Mouse (Mus musculus) effector memory CD4-positive, alpha-beta T cell, adult 7 months (primary cell): ENCODE measurements around the gene 2310050C09Rik. TPM values are rescaled to one million over a fixed set of nuclear protein-coding genes. Genes with fewer than 3 reads are reported as not detected.

Experiments used
- polyA plus RNA-seq: library from polyadenylated mRNA; unstranded; fragments of 100-300 nt; shearing (Covaris generic); gene quantifications from one replicate; pipeline ENCODE4 v1.2.1, GENCODE M21; 2017

The 2310050C09Rik gene
- not detected for polyA plus RNA-seq

GRCm38 (mm10) chr3:92870116-92870515 lies at the start of gene 2310050C09Rik:
Gene 2310050C09Rik (minus strand): TSS chr3:92870216.

GRCm38 (mm10) chr3:92851186-92851585 lies 18.8 kb downstream of the 2310050C09Rik start, which contains the start of gene Lce1l:
Gene Lce1l (minus strand): TSS chr3:92851286.

GRCm38 (mm10) chr3:92827108-92827507 lies 42.9 kb downstream of the 2310050C09Rik start, which contains the start of gene Kprp:
Gene Kprp (minus strand): TSS chr3:92827247.

Other genes with a start within 250 kb of the 2310050C09Rik start
- not detected for gene Lce6a, start 248.6 kb downstream of the 2310050C09Rik start, polyA plus RNA-seq
- gene Lce1a1, start 221.9 kb downstream of the 2310050C09Rik start, polyA plus RNA-seq = not detected
- gene Lce1b, start 213.3 kb downstream of the 2310050C09Rik start, polyA plus RNA-seq = not detected
- not detected for gene Lce1a2, start 199.9 kb downstream of the 2310050C09Rik start, polyA plus RNA-seq
- gene Lce1c, start 191.0 kb downstream of the 2310050C09Rik start, polyA plus RNA-seq = not detected
- gene Lce1d, start 183.0 kb downstream of the 2310050C09Rik start, polyA plus RNA-seq = not detected
- gene Lce1e, start 161.1 kb downstream of the 2310050C09Rik start, polyA plus RNA-seq = not detected
- gene Lce1f, start 149.9 kb downstream of the 2310050C09Rik start, polyA plus RNA-seq = not detected
- not detected for gene Gm38119, start 131.1 kb downstream of the 2310050C09Rik start, polyA plus RNA-seq
- gene Lce1g, start 117.9 kb downstream of the 2310050C09Rik start, polyA plus RNA-seq = not detected
- gene Lce1h, start 105.2 kb downstream of the 2310050C09Rik start, polyA plus RNA-seq = not detected
- gene Lce1i, start 91.3 kb downstream of the 2310050C09Rik start, polyA plus RNA-seq = not detected
- not detected for gene Lce1j, start 79.7 kb downstream of the 2310050C09Rik start, polyA plus RNA-seq
- gene Lce1k, start 62.3 kb downstream of the 2310050C09Rik start, polyA plus RNA-seq = not detected
- not detected for gene Kprp, start 43.0 kb downstream of the 2310050C09Rik start, polyA plus RNA-seq
- gene Lce1l, start 18.9 kb downstream of the 2310050C09Rik start, polyA plus RNA-seq = not detected
- not detected for gene Lce3a, start 56.0 kb upstream of the 2310050C09Rik start, polyA plus RNA-seq
- not detected for gene Lce3b, start 62.8 kb upstream of the 2310050C09Rik start, polyA plus RNA-seq
- gene Lce3c, start 74.3 kb upstream of the 2310050C09Rik start, polyA plus RNA-seq = not detected
- not detected for gene Lce3d, start 87.2 kb upstream of the 2310050C09Rik start, polyA plus RNA-seq
- gene Lce3e, start 96.8 kb upstream of the 2310050C09Rik start, polyA plus RNA-seq = not detected
- gene Lce3f, start 122.0 kb upstream of the 2310050C09Rik start, polyA plus RNA-seq = not detected
- gene Crct1, start 145.5 kb upstream of the 2310050C09Rik start, polyA plus RNA-seq = not detected
- not detected for gene Lce1m, start 148.8 kb upstream of the 2310050C09Rik start, polyA plus RNA-seq
- gene Gm4858, start 198.6 kb upstream of the 2310050C09Rik start, polyA plus RNA-seq = not detected